Mouse (Mus musculus) neural tube, embryonic 13.5 days (tissue): ENCODE measurements around the gene Elovl6. TPM values are rescaled to one million over a fixed set of nuclear protein-coding genes. Genes with fewer than 3 reads are reported as not detected.

ENCODE experiments used
- ATAC-seq: fragments of 200-750 bp; cut with Nextera tagmentation; 2 replicates; pipeline ENCODE4 v1.8.0; 2017; ENCODE audit warnings: low read depth, mild to moderate bottlenecking, moderate TSS enrichment, moderate library complexity
- H3K27ac ChIP-seq: fragments of 300-500 bp; sonication (generic); replicated peaks from 2 replicates; pipeline ENCODE4 v1.5.1; 2015; ENCODE audit warnings: moderate library complexity, mild to moderate bottlenecking, inconsistent platforms
- H3K27me3 ChIP-seq: fragments of 300-500 bp; sonication (generic); 2 replicates; pipeline ENCODE4 v1.6.1; 2015; ENCODE audit warnings: mild to moderate bottlenecking, inconsistent platforms
- H3K36me3 ChIP-seq: fragments of 300-500 bp; sonication (generic); 2 replicates; pipeline ENCODE4 v1.6.1; 2015; ENCODE audit warnings: mild to moderate bottlenecking, inconsistent platforms
- H3K4me1 ChIP-seq: fragments of 300-500 bp; sonication (generic); replicated peaks from 2 replicates; pipeline ENCODE4 v1.6.1; 2015; ENCODE audit warnings: inconsistent platforms
- H3K4me2 ChIP-seq: fragments of 300-500 bp; sonication (generic); 2 replicates; pipeline ENCODE4 v1.6.1; 2015; ENCODE audit warnings: inconsistent platforms, mild to moderate bottlenecking, moderate library complexity
- H3K4me3 ChIP-seq: fragments of 300-500 bp; sonication (generic); 2 replicates; pipeline ENCODE4 v1.5.1; 2015; ENCODE audit warnings: mild to moderate bottlenecking, inconsistent platforms
- H3K9ac ChIP-seq: fragments of 300-500 bp; sonication (generic); 2 replicates; pipeline ENCODE4 v1.6.1; 2015; ENCODE audit warnings: moderate library complexity, mild to moderate bottlenecking, inconsistent platforms
- H3K9me3 ChIP-seq: fragments of 300-500 bp; sonication (generic); 2 replicates; pipeline ENCODE4 v1.6.1; 2016; ENCODE audit warnings: inconsistent platforms
- WGBS: fragments of 180-500 bp; shearing (Covaris S2); methylation state at CpG from one replicate; pipeline ENCODE4 v1.1.7; 2015; 5-methylcytosine and 5-hydroxymethylcytosine counted together
- polyA plus RNA-seq: library from polyadenylated mRNA; unstranded; fragments of >200 nt; fragmentation: Nextera tagmentation; extraction: Ambion mirVana; gene quantifications from 2 replicates; pipeline ENCODE4 v1.2.1, GENCODE M21; 2015

Elovl6 gene
- polyA plus RNA-seq, 1 experiment from 2014 or later = 30.8 TPM

GRCm38 (mm10) chr3:129545228-129545627 lies 13.1 kb downstream of the Elovl6 start:
- H3K36me3 ChIP-seq = peaks cover 36% of the 10 kb centered on the region
- peaks cover 6% of the 10 kb centered on the region; the same call in 1 of the 2 replicates for H3K9me3 ChIP-seq
- H3K4me3 ChIP-seq = no peak overlapping the region
- ATAC-seq = no peak
- 52% methylated on average over 1 of the region's 1 CpGs for WGBS
- no peak overlapping the region for H3K4me2 ChIP-seq
- no peak overlapping the region for H3K27ac ChIP-seq
- H3K27me3 ChIP-seq = no peaks in the 10 kb centered on the region
- peaks cover 16% of the 10 kb centered on the region for H3K4me1 ChIP-seq
- no peak overlapping the region for H3K9ac ChIP-seq

- no peak; the same call in 1 of the 2 replicates for ATAC-seq
- no peak overlapping the region for H3K4me2 ChIP-seq
- 77% methylated on average over 6 of the region's 6 CpGs for WGBS
- H3K36me3 ChIP-seq = peaks cover 38% of the 10 kb centered on the region
- no peaks in the 10 kb centered on the region for H3K27me3 ChIP-seq
- H3K9me3 ChIP-seq = peaks cover 6% of the 10 kb centered on the region; the same call in 1 of the 2 replicates
- peaks cover 16% of the 10 kb centered on the region for H3K4me1 ChIP-seq
- H3K9ac ChIP-seq = no peak overlapping the region
- no peak overlapping the region for H3K4me3 ChIP-seq
- no peak overlapping the region for H3K27ac ChIP-seq
Observed at GRCm38 (mm10) chr3:129545801-129546200, 13.6 kb downstream of the Elovl6 start.

GRCm38 (mm10) chr3:129547837-129548435 lies 15.8 kb downstream of the Elovl6 start:
- WGBS = 73% methylated on average over 8 of the region's 8 CpGs

GRCm38 (mm10) chr3:129548760-129549159 lies 16.6 kb downstream of the Elovl6 start:
- H3K27me3 ChIP-seq = no peaks in the 10 kb centered on the region
- 81% methylated on average over 8 of the region's 8 CpGs for WGBS
- H3K36me3 ChIP-seq = peaks cover 14% of the 10 kb centered on the region
- H3K9ac ChIP-seq = no peak overlapping the region
- ATAC-seq = no peak
- H3K4me1 ChIP-seq = peaks cover 21% of the 10 kb centered on the region
- no peak overlapping the region for H3K4me3 ChIP-seq
- no peaks in the 10 kb centered on the region for H3K9me3 ChIP-seq
- H3K4me2 ChIP-seq = no peak overlapping the region
- no peak overlapping the region for H3K27ac ChIP-seq

More at GRCm38 (mm10) chr3:129547837-129548435, 15.8 kb downstream of the Elovl6 start:
- Histone ChIP-seq H3K4me1 (peaks cover 21% of the 10 kb centered on the region), H3K9ac (no peak overlapping the region), H3K36me3 (peaks cover 20% of the 10 kb centered on the region), H3K4me3 (no peak overlapping the region), H3K9me3 (peaks cover 6% of the 10 kb centered on the region; the same call in 1 of the 2 replicates), H3K4me2 (no peak overlapping the region), H3K27me3 (no peaks in the 10 kb centered on the region), H3K27ac (no peak overlapping the region)
- no peak for ATAC-seq

GRCm38 (mm10) chr3:129549546-129549945 lies 17.4 kb downstream of the Elovl6 start:
- no peak for ATAC-seq
- no peak overlapping the region for H3K4me3 ChIP-seq
- H3K27me3 ChIP-seq = no peaks in the 10 kb centered on the region
- H3K4me1 ChIP-seq = peaks cover 21% of the 10 kb centered on the region
- H3K36me3 ChIP-seq = peaks cover 6% of the 10 kb centered on the region; the same call in 1 of the 2 replicates
- no peaks in the 10 kb centered on the region for H3K9me3 ChIP-seq
- no peak overlapping the region for H3K4me2 ChIP-seq
- WGBS = 63% methylated on average over 5 of the region's 5 CpGs
- H3K27ac ChIP-seq = no peak overlapping the region
- H3K9ac ChIP-seq = no peak overlapping the region

- Histone ChIP-seq H3K27ac (no peak overlapping the region), H3K4me1 (0 out of 2 replicates have a peak, but pooled peaks cover 13% of the 10 kb centered on the region), H3K9me3 (no peaks in the 10 kb centered on the region), H3K4me3 (no peak overlapping the region), H3K27me3 (no peaks in the 10 kb centered on the region), H3K9ac (no peak overlapping the region), H3K4me2 (no peak overlapping the region), H3K36me3 (peaks cover 4% of the 10 kb centered on the region; the same call in 1 of the 2 replicates)
- ATAC-seq = no peak
- WGBS = 60% methylated on average over 9 of the region's 9 CpGs
Observed at GRCm38 (mm10) chr3:129551581-129552290, 19.6 kb downstream of the Elovl6 start.

- H3K4me2 ChIP-seq = no peak overlapping the region
- 0 out of 2 replicates have a peak, but pooled peaks cover 8% of the 10 kb centered on the region for H3K4me1 ChIP-seq
- no peak for ATAC-seq
- H3K9ac ChIP-seq = no peak overlapping the region
- peaks cover 4% of the 10 kb centered on the region; the same call in 1 of the 2 replicates for H3K36me3 ChIP-seq
- WGBS = 80% methylated on average over 6 of the region's 6 CpGs
- H3K27ac ChIP-seq = no peak overlapping the region
- H3K9me3 ChIP-seq = no peaks in the 10 kb centered on the region
- H3K4me3 ChIP-seq = no peak overlapping the region
- H3K27me3 ChIP-seq = no peaks in the 10 kb centered on the region
Observed at GRCm38 (mm10) chr3:129552370-129552769, 20.2 kb downstream of the Elovl6 start.

- no peak overlapping the region for H3K4me3 ChIP-seq
- ATAC-seq = no peak
- no peak overlapping the region for H3K27ac ChIP-seq
- H3K4me2 ChIP-seq = no peak overlapping the region
- WGBS = 90% methylated on average over 9 of the region's 9 CpGs
- H3K9me3 ChIP-seq = no peaks in the 10 kb centered on the region
- 0 out of 2 replicates have a peak, but pooled peaks cover 5% of the 10 kb centered on the region for H3K4me1 ChIP-seq
- peaks cover 4% of the 10 kb centered on the region; the same call in 1 of the 2 replicates for H3K36me3 ChIP-seq
- H3K9ac ChIP-seq = no peak overlapping the region
- H3K27me3 ChIP-seq = no peaks in the 10 kb centered on the region
Observed at GRCm38 (mm10) chr3:129553173-129553572, 21.0 kb downstream of the Elovl6 start.

- ATAC-seq = no peak
- Histone ChIP-seq H3K36me3 (peaks cover 4% of the 10 kb centered on the region; the same call in 1 of the 2 replicates), H3K4me2 (no peak overlapping the region), H3K4me1 (0 out of 2 replicates have a peak, but pooled peaks cover 5% of the 10 kb centered on the region), H3K27me3 (no peaks in the 10 kb centered on the region), H3K9me3 (no peaks in the 10 kb centered on the region), H3K4me3 (no peak overlapping the region), H3K27ac (no peak overlapping the region), H3K9ac (no peak overlapping the region)
- WGBS = 95% methylated on average over 10 of the region's 10 CpGs
Observed at GRCm38 (mm10) chr3:129553661-129554060, 21.5 kb downstream of the Elovl6 start.

GRCm38 (mm10) chr3:129554436-129554835 lies 22.3 kb downstream of the Elovl6 start:
- Histone ChIP-seq H3K27ac (no peak overlapping the region), H3K4me2 (no peak overlapping the region), H3K4me3 (no peak overlapping the region), H3K9ac (no peak overlapping the region), H3K9me3 (no peaks in the 10 kb centered on the region), H3K4me1 (0 out of 2 replicates have a peak, but pooled peaks cover 5% of the 10 kb centered on the region), H3K27me3 (no peaks in the 10 kb centered on the region), H3K36me3 (peaks cover 4% of the 10 kb centered on the region; the same call in 1 of the 2 replicates)
- ATAC-seq = no peak
- WGBS = 93% methylated on average over 4 of the region's 4 CpGs

GRCm38 (mm10) chr3:129557048-129557447 lies 24.9 kb downstream of the Elovl6 start:
- Histone ChIP-seq H3K4me2 (no peak overlapping the region), H3K27me3 (no peaks in the 10 kb centered on the region), H3K4me1 (0 out of 2 replicates have a peak, but pooled peaks cover 3% of the 10 kb centered on the region), H3K9ac (no peak overlapping the region), H3K4me3 (no peak overlapping the region), H3K9me3 (no peaks in the 10 kb centered on the region), H3K27ac (no peak overlapping the region), H3K36me3 (0 out of 2 replicates have a peak, but pooled peaks cover 3% of the 10 kb centered on the region)
- WGBS = 90% methylated on average over 9 of the region's 9 CpGs
- ATAC-seq = no peak

GRCm38 (mm10) chr3:129557566-129557965 lies 25.4 kb downstream of the Elovl6 start:
- Histone ChIP-seq H3K4me2 (no peak overlapping the region), H3K4me1 (no peaks in the 10 kb centered on the region), H3K36me3 (0 out of 2 replicates have a peak, but pooled peaks cover 3% of the 10 kb centered on the region), H3K9me3 (no peaks in the 10 kb centered on the region), H3K4me3 (no peak overlapping the region), H3K9ac (no peak overlapping the region), H3K27ac (no peak overlapping the region), H3K27me3 (no peaks in the 10 kb centered on the region)
- no peak for ATAC-seq
- WGBS = 89% methylated on average over 7 of the region's 7 CpGs
